Mouse (Mus musculus) layer of hippocampus, postnatal 10 days (tissue): Measurements from ENCODE around the gene Vmn1r94. TPM values are rescaled to one million over a fixed set of nuclear protein-coding genes. Genes with fewer than 3 reads are reported as not detected.
"Not testable (repeated sequence)": the region's sequence is repeated elsewhere in the genome, so short reads cannot be mapped to it uniquely, and the experiment has no call there.

Experiments used
- DNase-seq, 2 experiments: peaks; one replicate each; pipeline ENCODE4 v3.0.0; 2021; ENCODE audit warnings: low spot score in 2 of 2
- long read RNA-seq: library from polyadenylated mRNA; stranded (forward); transcript quantifications from one replicate; pipeline ENCODE4 v2.0.0, GENCODE M21; 2023
- total RNA-seq, 2 experiments: library from RNA; stranded (reverse); gene quantifications; 2 replicates each; pipeline ENCODE4 v1.2.3; 2021

Gene Vmn1r94
- total RNA-seq = not detected
- long read RNA-seq = 0 reads

DNA sequence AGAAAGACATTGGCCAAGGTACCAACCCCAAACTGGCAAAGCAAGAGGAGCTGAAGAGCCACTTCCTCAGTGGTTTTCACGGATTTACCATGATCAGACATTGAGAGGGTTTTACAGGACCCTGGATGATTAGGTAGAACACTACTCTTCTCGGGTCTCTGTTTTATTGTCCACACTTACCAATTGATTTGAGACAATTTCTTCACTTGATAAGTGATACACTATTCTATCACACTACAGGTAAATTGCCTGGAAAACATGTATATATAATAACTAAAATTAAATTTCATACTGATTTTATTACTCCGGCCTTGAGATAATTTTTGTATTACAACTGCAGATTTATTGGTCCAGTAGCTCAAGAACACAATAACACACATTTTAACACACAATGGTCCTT, at the start of gene Vmn1r94:
Gene Vmn1r94, minus strand, starts transcription at position 101 of the 400 bp plus-strand sequence.
- DNase-seq = not testable (repeated sequence)

DNA sequence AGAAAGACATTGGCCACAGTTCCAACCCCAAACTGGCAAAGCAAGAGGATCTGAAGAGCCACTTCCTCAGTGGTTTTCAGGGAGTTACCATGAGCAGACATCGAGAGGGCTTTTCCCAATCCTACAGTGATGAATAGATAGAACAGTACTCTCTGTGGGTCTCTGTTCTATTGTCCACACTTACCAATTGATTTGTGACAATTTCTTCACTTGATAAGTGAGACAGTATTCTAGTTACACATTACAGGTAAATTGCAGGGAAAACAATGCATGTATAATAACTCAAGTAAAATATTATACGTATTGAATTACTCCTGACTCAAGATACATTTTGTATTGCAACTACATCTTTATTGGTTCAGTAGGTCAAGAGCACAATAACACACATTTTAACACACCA, 37.3 kb upstream of the Vmn1r94 start, which contains the start of gene Gm6164:
Gene Gm6164, minus strand, starts transcription at position 101 of the 400 bp plus-strand sequence.
- DNase-seq = not testable (repeated sequence)

DNA sequence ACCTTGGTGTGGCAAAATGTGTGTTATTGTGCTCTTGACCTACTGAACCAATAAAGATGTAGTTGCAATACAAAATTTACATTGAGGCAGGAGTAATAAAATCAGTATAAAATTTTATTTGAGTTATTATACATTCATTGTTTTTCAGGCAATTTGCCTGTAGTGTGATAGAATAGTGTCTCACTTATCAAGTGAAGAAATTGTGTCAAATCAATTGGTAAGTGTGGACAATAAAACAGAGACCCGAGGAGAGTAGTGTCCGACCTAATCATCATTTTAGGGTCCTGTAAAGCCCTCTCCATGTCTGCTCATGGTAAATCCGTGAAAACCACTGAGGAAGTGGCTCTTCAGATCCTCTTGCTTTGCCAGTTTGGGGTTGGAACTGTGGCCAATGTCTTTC, 25.2 kb upstream of the Vmn1r94 start, which contains the start of gene Vmn1r95:
Gene Vmn1r95, plus strand, starts transcription at position 301 of the 400 bp plus-strand sequence.
- DNase-seq = not testable (repeated sequence)

DNA sequence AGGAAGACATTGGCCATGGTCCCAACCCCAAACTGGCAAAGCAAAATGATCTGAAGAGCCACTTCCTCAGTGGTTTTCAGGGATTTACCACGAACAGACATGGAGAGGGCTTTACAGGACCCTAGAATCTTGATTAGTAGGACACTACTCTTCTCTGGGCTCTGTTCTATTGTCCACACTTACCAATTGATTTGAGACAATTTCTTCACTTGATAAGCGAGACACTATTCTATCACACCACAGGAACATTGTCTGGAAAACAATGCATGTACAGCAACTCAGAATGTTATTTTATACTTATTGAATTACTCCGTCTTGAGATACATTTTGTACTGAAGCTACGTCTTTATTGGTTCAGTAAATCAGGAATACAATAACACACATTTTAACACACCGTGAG, 29.2 kb downstream of the Vmn1r94 start, which contains the start of gene Vmn1r93:
Gene Vmn1r93, minus strand, starts transcription at position 101 of the 400 bp plus-strand sequence.
- DNase-seq = not testable (repeated sequence)

DNA sequence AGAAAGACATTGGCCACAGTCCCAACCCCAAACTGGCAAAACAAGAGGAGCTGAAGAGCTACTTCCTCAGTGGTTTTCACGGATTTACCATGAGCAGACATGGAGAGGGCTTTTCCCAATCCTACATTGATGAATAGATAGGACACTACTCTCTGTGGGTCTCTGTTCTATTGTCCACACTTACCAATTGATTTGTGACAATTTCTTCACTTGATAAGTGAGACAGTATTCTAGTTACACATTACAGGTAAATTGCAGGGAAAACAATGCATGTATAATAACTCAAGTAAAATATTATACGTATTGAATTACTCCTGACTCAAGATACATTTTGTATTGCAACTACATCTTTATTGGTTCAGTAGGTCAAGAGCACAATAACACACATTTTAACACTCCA, 45.7 kb downstream of the Vmn1r94 start, which contains the start of gene Gm16442:
Gene Gm16442, minus strand, starts transcription at position 101 of the 400 bp plus-strand sequence.
- DNase-seq = not testable (repeated sequence)

Other genes starting within 250 kb of the Vmn1r94 start
- 10 to 100 TPM; 11.9 TPM for gene Pvr, start 247.2 kb downstream of the Vmn1r94 start, total RNA-seq
- not detected for gene Igsf23, start 217.6 kb downstream of the Vmn1r94 start, total RNA-seq
- not detected for gene Ceacam20, start 203.0 kb downstream of the Vmn1r94 start, total RNA-seq
- gene Nlrp9b, start 176.9 kb downstream of the Vmn1r94 start, total RNA-seq = not detected
- not detected for gene Vmn1r91, start 68.7 kb downstream of the Vmn1r94 start, total RNA-seq
- not detected for gene Gm16442, start 45.8 kb downstream of the Vmn1r94 start, total RNA-seq
- gene Vmn1r93, start 29.3 kb downstream of the Vmn1r94 start, total RNA-seq = not detected
- not detected for gene Vmn1r95, start 25.3 kb upstream of the Vmn1r94 start, total RNA-seq
- not detected for gene Gm6164, start 37.2 kb upstream of the Vmn1r94 start, total RNA-seq
- not detected for gene Gm4498, start 65.5 kb upstream of the Vmn1r94 start, total RNA-seq
- not detected for gene Gm5890, start 94.5 kb upstream of the Vmn1r94 start, total RNA-seq
- not detected for gene Gm4133, start 165.7 kb upstream of the Vmn1r94 start, total RNA-seq
- gene Gm5728, start 207.0 kb upstream of the Vmn1r94 start, total RNA-seq = not detected
- gene Vmn1r100, start 249.6 kb upstream of the Vmn1r94 start, total RNA-seq = not detected